Mouse (Mus musculus) neutrophil, adult 5-6 weeks (primary cell): ENCODE measurements around the gene Prlr. TPM values are rescaled to one million over a fixed set of nuclear protein-coding genes. Genes with fewer than 3 reads are reported as not detected.
A peak's percentile ranks its signal among the peaks of the same experiment; 100 is the strongest.

Experiments used
- ATAC-seq: fragments of 151-379, 151-347 bp; 2 replicates; pipeline ENCODE4 v1.8.0; 2017; ENCODE audit warnings: mild to moderate bottlenecking, moderate TSS enrichment; ENCODE audit not compliant: insufficient number of reproducible peaks, poor library complexity, low FRiP score, severe bottlenecking; ENCODE audit errors: extremely low read depth
- total RNA-seq: library from RNA; stranded (forward); fragments of 200-1000 nt; gene quantifications from 2 replicates; pipeline ENCODE4 v1.2.3, GENCODE M21; 2017

Gene Prlr
- 0.12 and 0.25 TPM in 2 replicates for total RNA-seq

- no peak for ATAC-seq
Measured at GRCm38 (mm10) chr15:10177083-10177482, at the start of gene Prlr. Prlr (plus strand) TSS chr15:10177238.

- no peak for ATAC-seq
Measured at GRCm38 (mm10) chr15:10133781-10134180, 43.3 kb upstream of the Prlr start.

- ATAC-seq, result no peak
Measured at GRCm38 (mm10) chr15:10134889-10135288, 42.1 kb upstream of the Prlr start.

GRCm38 (mm10) chr15:10144520-10144919 is 32.5 kb upstream of the Prlr start:
- ATAC-seq, result peak; percentile 39; the same call in 1 of the 2 replicates

GRCm38 (mm10) chr15:10148196-10148595 is 28.8 kb upstream of the Prlr start:
- ATAC-seq, result no peak

- no peak for ATAC-seq
Measured at GRCm38 (mm10) chr15:10160663-10161062, 16.4 kb upstream of the Prlr start.

- ATAC-seq, result no peak
Measured at GRCm38 (mm10) chr15:10175078-10175477, 2.0 kb upstream of the Prlr start.

GRCm38 (mm10) chr15:10175656-10176055 is 1.4 kb upstream of the Prlr start:
- ATAC-seq, result no peak

GRCm38 (mm10) chr15:10177519-10178130 is 587 bp downstream of the Prlr start:
- no peak for ATAC-seq

- ATAC-seq, result no peak
Measured at GRCm38 (mm10) chr15:10178131-10178566, 1.1 kb downstream of the Prlr start.

- ATAC-seq, result no peak
Measured at GRCm38 (mm10) chr15:10180694-10181093, 3.7 kb downstream of the Prlr start.

- no peak for ATAC-seq
Measured at GRCm38 (mm10) chr15:10192101-10192630, 15.1 kb downstream of the Prlr start.

- ATAC-seq, result no peak
Measured at GRCm38 (mm10) chr15:10200991-10201390, 24.0 kb downstream of the Prlr start.

GRCm38 (mm10) chr15:10202504-10203302 is 25.7 kb downstream of the Prlr start:
- no peak for ATAC-seq

GRCm38 (mm10) chr15:10210261-10210770 is 33.3 kb downstream of the Prlr start:
- no peak for ATAC-seq

GRCm38 (mm10) chr15:10211992-10212391 is 35.0 kb downstream of the Prlr start:
- no peak for ATAC-seq

- ATAC-seq, result no peak
Measured at GRCm38 (mm10) chr15:10213213-10213612, 36.2 kb downstream of the Prlr start.

GRCm38 (mm10) chr15:10213710-10214109 is 36.7 kb downstream of the Prlr start:
- no peak for ATAC-seq

- ATAC-seq, result no peak
Measured at GRCm38 (mm10) chr15:10215719-10216118, 38.7 kb downstream of the Prlr start.

GRCm38 (mm10) chr15:10216189-10216588 is 39.2 kb downstream of the Prlr start:
- ATAC-seq, result no peak
